Mouse (Mus musculus): ENCODE results near the gene Ptprcap. TPM values are rescaled to one million over a fixed set of nuclear protein-coding genes. Genes with fewer than 3 reads are reported as not detected.
A peak's percentile ranks its signal among the peaks of the same experiment; 100 is the strongest.

Gene Ptprcap
- polyA plus RNA-seq, 1 experiment from 2014 or later = 0.28 TPM

GRCm38 (mm10) chr19:4143759-4144268, 9.6 kb upstream of the Ptprcap start, which contains the start of gene Cabp4:
TSS of gene Cabp4 (minus strand) at chr19:4144033.
- H3K27me3 ChIP-seq (ENCODE audit: control insufficient read depth, insufficient read depth, low read depth, low read length) = no peaks in the 10 kb centered on the region
- no peaks in the 10 kb centered on the region for H3K9me3 ChIP-seq (replicated peaks; ENCODE audit: control insufficient read depth, low read length, poor library complexity, severe bottlenecking)
- WGBS = 86% methylated on average over 7 of the region's 7 CpGs
- H3K4me2 ChIP-seq (ENCODE audit: low read length) = no peak within 1 kb of the TSS
- H3K36me3 ChIP-seq (ENCODE audit: control insufficient read depth, insufficient read depth, low read length) = no peaks in the 10 kb centered on the region
- H3K27ac ChIP-seq (ENCODE audit: low read length) = no peak within 1 kb of the TSS
- no peak within 1 kb of the TSS for H3K4me3 ChIP-seq (ENCODE audit: low read depth, low read length)
- peaks cover 5% of the 10 kb centered on the region; the same call in 1 of the 2 replicates for H3K4me1 ChIP-seq (ENCODE audit: control insufficient read depth, insufficient read depth, low read length)
- no peak within 1 kb of the TSS for H3K9ac ChIP-seq (ENCODE audit: low read depth, low read length)
- no peak for ATAC-seq

GRCm38 (mm10) chr19:4144550-4145498, 8.6 kb upstream of the Ptprcap start:
- Histone ChIP-seq H3K27ac (ENCODE audit: low read length) (no peak overlapping the region), H3K9me3 (replicated peaks; ENCODE audit: control insufficient read depth, low read length, poor library complexity, severe bottlenecking) (no peaks in the 10 kb centered on the region), H3K9ac (ENCODE audit: low read depth, low read length) (no peak overlapping the region), H3K4me3 (ENCODE audit: low read depth, low read length) (no peak overlapping the region), H3K27me3 (ENCODE audit: control insufficient read depth, insufficient read depth, low read depth, low read length) (no peaks in the 10 kb centered on the region), H3K4me1 (ENCODE audit: control insufficient read depth, insufficient read depth, low read length) (peaks cover 15% of the 10 kb centered on the region), H3K36me3 (ENCODE audit: control insufficient read depth, insufficient read depth, low read length) (no peaks in the 10 kb centered on the region), H3K4me2 (ENCODE audit: low read length) (no peak overlapping the region)
- no peak for ATAC-seq
- WGBS = 86% methylated on average over 16 of the region's 16 CpGs

DNA sequence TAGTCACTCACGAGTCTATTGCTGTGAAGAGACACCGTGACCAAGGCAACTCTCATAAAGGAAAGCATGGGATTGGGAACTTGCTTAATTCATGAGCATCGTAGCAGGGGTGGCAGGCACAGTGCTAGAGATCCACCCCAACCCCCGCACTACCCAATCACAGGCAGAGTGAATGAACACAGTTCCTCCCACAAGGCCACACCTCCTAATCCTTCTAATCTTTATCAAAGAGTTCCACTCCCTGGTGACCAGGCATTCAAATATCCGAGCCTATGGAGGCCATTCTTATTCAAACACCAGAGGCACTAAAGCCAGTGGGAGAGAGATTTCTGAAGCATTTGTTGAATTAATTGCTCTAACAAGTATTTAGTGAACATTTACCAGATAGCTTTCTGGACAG, 7.5 kb upstream of the Ptprcap start:
- H3K9ac ChIP-seq (ENCODE audit: low read depth, low read length) = no peak overlapping the region
- H3K27ac ChIP-seq (ENCODE audit: low read length) = no peak overlapping the region
- 82% methylated on average over 5 of the region's 5 CpGs for WGBS
- H3K27me3 ChIP-seq (ENCODE audit: control insufficient read depth, insufficient read depth, low read depth, low read length) = no peaks in the 10 kb centered on the region
- H3K4me1 ChIP-seq (ENCODE audit: control insufficient read depth, insufficient read depth, low read length) = peaks cover 15% of the 10 kb centered on the region
- peaks cover 2% of the 10 kb centered on the region; the same call in 1 of the 2 replicates for H3K36me3 ChIP-seq (ENCODE audit: control insufficient read depth, insufficient read depth, low read length)
- H3K4me2 ChIP-seq (ENCODE audit: low read length) = no peak overlapping the region
- no peak for ATAC-seq
- no peaks in the 10 kb centered on the region for H3K9me3 ChIP-seq (replicated peaks; ENCODE audit: control insufficient read depth, low read length, poor library complexity, severe bottlenecking)
- H3K4me3 ChIP-seq (ENCODE audit: low read depth, low read length) = no peak overlapping the region

DNA sequence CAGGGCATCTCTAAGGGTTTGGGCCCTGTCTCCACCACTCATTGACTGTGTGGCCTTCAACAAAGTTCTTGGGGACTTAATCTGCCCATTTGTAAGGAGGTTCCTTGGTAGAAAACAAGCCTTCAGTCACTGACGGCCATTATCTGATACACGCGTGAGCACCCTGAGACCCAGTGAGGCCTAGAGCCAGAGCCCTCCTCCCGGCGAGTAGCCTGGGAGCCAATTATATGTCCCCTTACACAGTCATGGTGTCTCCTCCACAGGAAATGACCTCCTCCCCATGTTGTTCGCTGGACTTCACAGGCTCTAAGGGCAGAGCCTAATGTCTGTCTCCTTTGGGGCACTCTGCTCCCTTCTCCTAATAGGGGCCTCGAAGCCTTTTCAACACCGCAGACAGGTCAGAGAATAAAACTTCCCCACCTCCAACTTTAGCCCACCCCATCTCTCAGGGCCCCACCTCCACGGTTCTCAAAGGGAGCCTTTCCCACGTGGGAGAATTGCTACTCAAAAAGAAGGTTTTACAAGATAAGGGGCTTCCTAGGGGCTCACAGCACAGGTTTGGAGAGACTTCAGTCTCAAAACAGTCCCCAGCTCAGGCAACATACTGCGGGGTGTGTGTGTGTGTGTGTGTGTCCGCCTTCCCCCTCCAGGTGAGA, 6.9 kb upstream of the Ptprcap start:
- no peak overlapping the region for H3K9ac ChIP-seq (ENCODE audit: low read depth, low read length)
- no peak for ATAC-seq
- no peak overlapping the region for H3K4me2 ChIP-seq (ENCODE audit: low read length)
- H3K9me3 ChIP-seq (replicated peaks; ENCODE audit: control insufficient read depth, low read length, poor library complexity, severe bottlenecking) = no peaks in the 10 kb centered on the region
- H3K4me1 ChIP-seq (ENCODE audit: control insufficient read depth, insufficient read depth, low read length) = peaks cover 15% of the 10 kb centered on the region
- H3K27ac ChIP-seq (ENCODE audit: low read length) = no peak overlapping the region
- WGBS = 63% methylated on average over 12 of the region's 12 CpGs
- H3K4me3 ChIP-seq (ENCODE audit: low read depth, low read length) = no peak overlapping the region
- H3K27me3 ChIP-seq (ENCODE audit: control insufficient read depth, insufficient read depth, low read depth, low read length) = no peaks in the 10 kb centered on the region
- H3K36me3 ChIP-seq (ENCODE audit: control insufficient read depth, insufficient read depth, low read length) = peaks cover 2% of the 10 kb centered on the region; the same call in 1 of the 2 replicates

- no peak overlapping the region for H3K4me2 ChIP-seq (ENCODE audit: low read length)
- no peak overlapping the region for H3K9ac ChIP-seq (ENCODE audit: low read depth, low read length)
- no peak overlapping the region for H3K27ac ChIP-seq (ENCODE audit: low read length)
- peaks cover 2% of the 10 kb centered on the region; the same call in 1 of the 2 replicates for H3K36me3 ChIP-seq (ENCODE audit: control insufficient read depth, insufficient read depth, low read length)
- no peaks in the 10 kb centered on the region for H3K9me3 ChIP-seq (replicated peaks; ENCODE audit: control insufficient read depth, low read length, poor library complexity, severe bottlenecking)
- no peak overlapping the region for H3K4me3 ChIP-seq (ENCODE audit: low read depth, low read length)
- ATAC-seq = no peak
- 30% methylated on average over 3 of the region's 3 CpGs for WGBS
- peaks cover 15% of the 10 kb centered on the region for H3K4me1 ChIP-seq (ENCODE audit: control insufficient read depth, insufficient read depth, low read length)
- H3K27me3 ChIP-seq (ENCODE audit: control insufficient read depth, insufficient read depth, low read depth, low read length) = no peaks in the 10 kb centered on the region
These were observed 6.4 kb upstream of the Ptprcap start for GRCm38 (mm10) chr19:4147022-4147405.

GRCm38 (mm10) chr19:4147782-4148490, 5.5 kb upstream of the Ptprcap start:
- Histone ChIP-seq H3K9ac (ENCODE audit: low read depth, low read length) (peak overlapping the region; percentile 96), H3K36me3 (ENCODE audit: control insufficient read depth, insufficient read depth, low read length) (peaks cover 2% of the 10 kb centered on the region; the same call in 1 of the 2 replicates), H3K27me3 (ENCODE audit: control insufficient read depth, insufficient read depth, low read depth, low read length) (no peaks in the 10 kb centered on the region), H3K4me3 (ENCODE audit: low read depth, low read length) (peak overlapping the region; percentile 92), H3K27ac (ENCODE audit: low read length) (peak overlapping the region; percentile 72), H3K4me2 (ENCODE audit: low read length) (peak overlapping the region; percentile 96), H3K4me1 (ENCODE audit: control insufficient read depth, insufficient read depth, low read length) (peaks cover 15% of the 10 kb centered on the region), H3K9me3 (replicated peaks; ENCODE audit: control insufficient read depth, low read length, poor library complexity, severe bottlenecking) (no peaks in the 10 kb centered on the region)
- ATAC-seq = peak; percentile 6
- WGBS = 29% methylated on average over 9 of the region's 9 CpGs

DNA sequence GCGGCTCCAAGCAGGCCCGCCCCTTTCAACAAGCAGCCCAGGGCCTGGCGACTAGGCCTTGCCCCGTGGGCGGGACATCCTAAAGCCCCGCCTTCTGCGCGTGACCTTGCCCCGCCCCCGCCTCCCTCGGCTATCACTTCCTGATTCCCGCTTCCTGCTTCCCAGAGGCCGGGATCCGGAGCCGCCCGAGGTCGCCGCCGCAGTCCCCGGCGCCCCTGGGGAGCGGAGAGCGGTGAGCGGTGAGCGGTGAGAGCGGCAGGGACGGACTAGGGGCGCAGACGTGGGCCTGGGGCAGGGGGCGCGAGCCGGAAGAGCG, 5.0 kb upstream of the Ptprcap start, which contains the start of gene Coro1b:
Coro1b (plus strand) TSS at position 129 of the 316 bp plus-strand sequence.
- Histone ChIP-seq H3K27ac (ENCODE audit: low read length) (peak within 1 kb of the TSS; percentile 72), H3K36me3 (ENCODE audit: control insufficient read depth, insufficient read depth, low read length) (peaks cover 2% of the 10 kb centered on the region; the same call in 1 of the 2 replicates), H3K9ac (ENCODE audit: low read depth, low read length) (peak within 1 kb of the TSS; percentile 96), H3K4me2 (ENCODE audit: low read length) (peak within 1 kb of the TSS; percentile 96), H3K4me3 (ENCODE audit: low read depth, low read length) (peak within 1 kb of the TSS; percentile 92), H3K4me1 (ENCODE audit: control insufficient read depth, insufficient read depth, low read length) (peaks cover 15% of the 10 kb centered on the region), H3K9me3 (replicated peaks; ENCODE audit: control insufficient read depth, low read length, poor library complexity, severe bottlenecking) (no peaks in the 10 kb centered on the region), H3K27me3 (ENCODE audit: control insufficient read depth, insufficient read depth, low read depth, low read length) (no peaks in the 10 kb centered on the region)
- under 1% methylated on average over 32 of the region's 33 CpGs for whole genome bisulfite sequencing
- peak; percentile 93 for ATAC-seq

DNA sequence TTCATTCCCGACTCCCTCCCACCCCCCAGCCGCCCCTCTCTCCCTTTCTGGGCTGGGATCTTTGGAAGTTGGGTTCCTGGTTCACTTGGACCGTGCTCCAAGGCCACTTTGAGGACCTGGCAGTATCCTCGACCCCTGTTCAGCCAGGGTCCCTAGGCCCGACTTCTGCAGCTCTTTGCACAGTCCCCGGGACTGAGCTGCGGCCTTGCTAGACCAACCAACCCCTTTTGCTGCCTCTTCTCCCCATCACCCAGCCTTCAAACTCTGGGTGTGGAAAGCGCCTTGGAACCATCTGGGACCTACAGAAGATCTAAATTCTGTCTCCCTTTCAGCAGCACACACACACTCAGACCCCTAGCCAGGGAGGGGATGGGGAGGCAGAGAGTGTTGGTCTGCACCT, 4.6 kb upstream of the Ptprcap start:
- peaks cover 15% of the 10 kb centered on the region for H3K4me1 ChIP-seq (ENCODE audit: control insufficient read depth, insufficient read depth, low read length)
- peak overlapping the region; percentile 72 for H3K27ac ChIP-seq (ENCODE audit: low read length)
- peak overlapping the region; percentile 92 for H3K4me3 ChIP-seq (ENCODE audit: low read depth, low read length)
- ATAC-seq = peak; percentile 46
- no peaks in the 10 kb centered on the region for H3K27me3 ChIP-seq (ENCODE audit: control insufficient read depth, insufficient read depth, low read depth, low read length)
- H3K4me2 ChIP-seq (ENCODE audit: low read length) = peak overlapping the region; percentile 96
- H3K36me3 ChIP-seq (ENCODE audit: control insufficient read depth, insufficient read depth, low read length) = peaks cover 2% of the 10 kb centered on the region; the same call in 1 of the 2 replicates
- 2% methylated on average over 7 of the region's 8 CpGs for WGBS
- H3K9me3 ChIP-seq (replicated peaks; ENCODE audit: control insufficient read depth, low read length, poor library complexity, severe bottlenecking) = no peaks in the 10 kb centered on the region
- H3K9ac ChIP-seq (ENCODE audit: low read depth, low read length) = peak overlapping the region; percentile 96
